Mouse (Mus musculus): ENCODE data around the gene Txndc9. TPM values are rescaled to one million over a fixed set of nuclear protein-coding genes. Genes with fewer than 3 reads are reported as not detected.
"Not testable (repeated sequence)": the region's sequence is repeated elsewhere in the genome, so short reads cannot be mapped to it uniquely, and the experiment has no call there.

Gene Txndc9
- polyA plus RNA-seq, 1 experiment from 2014 or later = 103 TPM

GRCm38 (mm10) chr1:38001956-38002355 lies 4.3 kb upstream of the Txndc9 start:
- Histone ChIP-seq H3K27me3 (no peaks in the 10 kb centered on the region), H3K27ac (no peak overlapping the region), H3K9ac (no peak overlapping the region), H3K4me3 (no peak overlapping the region), H3K4me2 (no peak overlapping the region), H3K36me3 (no peaks in the 10 kb centered on the region), H3K4me1 (replicated peaks) (peaks cover 10% of the 10 kb centered on the region), H3K9me3 (replicated peaks) (no peaks in the 10 kb centered on the region)
- no peak for ATAC-seq (replicated peaks; ENCODE audit: insufficient number of reproducible peaks, insufficient read depth, low FRiP score, low read depth)
- 92% methylated on average over 9 of the region's 9 CpGs for WGBS

DNA sequence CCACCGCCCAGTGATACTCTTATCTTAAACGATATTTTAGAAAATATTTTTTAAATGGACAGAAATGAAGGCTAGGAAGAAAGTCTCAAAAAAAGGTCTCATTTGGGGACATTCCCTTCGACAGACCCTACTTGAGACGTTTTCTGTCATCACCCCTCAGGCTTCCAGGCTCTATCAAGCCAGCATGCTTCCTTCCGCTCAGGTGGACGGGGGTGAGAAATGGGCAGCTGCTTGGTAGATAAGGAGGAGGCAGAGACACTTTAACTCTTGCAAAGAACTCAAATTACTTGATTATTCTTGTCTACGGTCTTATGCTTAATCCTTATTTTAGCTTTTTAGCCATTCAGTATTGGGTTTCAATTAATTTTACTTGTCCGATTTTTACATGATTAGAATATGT lies 3.2 kb upstream of the Txndc9 start:
- Histone ChIP-seq H3K27me3 (no peaks in the 10 kb centered on the region), H3K27ac (no peak overlapping the region), H3K9ac (no peak overlapping the region), H3K4me3 (no peak overlapping the region), H3K36me3 (no peaks in the 10 kb centered on the region), H3K9me3 (replicated peaks) (no peaks in the 10 kb centered on the region), H3K4me1 (replicated peaks) (peaks cover 17% of the 10 kb centered on the region), H3K4me2 (no peak overlapping the region)
- 75% methylated on average over 8 of the region's 8 CpGs for WGBS
- ATAC-seq (replicated peaks; ENCODE audit: insufficient number of reproducible peaks, insufficient read depth, low FRiP score, low read depth) = no peak

- Histone ChIP-seq H3K9me3 (replicated peaks) (no peaks in the 10 kb centered on the region), H3K27me3 (no peaks in the 10 kb centered on the region), H3K4me3 (peak overlapping the region; percentile 97; the same call in 1 of the 2 replicates), H3K36me3 (peaks cover 8% of the 10 kb centered on the region), H3K9ac (no peak overlapping the region), H3K4me1 (replicated peaks) (peaks cover 20% of the 10 kb centered on the region), H3K4me2 (peak overlapping the region; percentile 91), H3K27ac (no peak overlapping the region)
- WGBS = 64% methylated on average over 3 of the region's 3 CpGs
- ATAC-seq (replicated peaks; ENCODE audit: insufficient number of reproducible peaks, insufficient read depth, low FRiP score, low read depth) = no peak
These were observed 1.9 kb upstream of the Txndc9 start for GRCm38 (mm10) chr1:37999552-37999951.

- Histone ChIP-seq H3K36me3 (peaks cover 17% of the 10 kb centered on the region), H3K27ac (peak overlapping the region; percentile 95), H3K27me3 (no peaks in the 10 kb centered on the region), H3K9ac (peak overlapping the region; percentile 96), H3K4me2 (peak overlapping the region; percentile 91), H3K4me1 (replicated peaks) (peaks cover 20% of the 10 kb centered on the region), H3K9me3 (replicated peaks) (no peaks in the 10 kb centered on the region), H3K4me3 (peak overlapping the region; percentile 97)
- 2% methylated on average over 44 of the region's 47 CpGs for WGBS
- ATAC-seq (replicated peaks; ENCODE audit: insufficient number of reproducible peaks, insufficient read depth, low FRiP score, low read depth) = peak; percentile 16; the same call in 1 of the 2 replicates
These were observed 892 bp upstream of the Txndc9 start for GRCm38 (mm10) chr1:37998371-37999199.

GRCm38 (mm10) chr1:37996877-37997484 lies 712 bp downstream of the Txndc9 start:
- H3K4me3 ChIP-seq = peak overlapping the region; percentile 97
- no peaks in the 10 kb centered on the region for H3K9me3 ChIP-seq (replicated peaks)
- H3K9ac ChIP-seq = peak overlapping the region; percentile 96
- peak overlapping the region; percentile 91 for H3K4me2 ChIP-seq
- peaks cover 20% of the 10 kb centered on the region for H3K4me1 ChIP-seq (replicated peaks)
- no peaks in the 10 kb centered on the region for H3K27me3 ChIP-seq
- peaks cover 30% of the 10 kb centered on the region for H3K36me3 ChIP-seq
- H3K27ac ChIP-seq = peak overlapping the region; percentile 95
- WGBS = under 1% methylated on average over 42 of the region's 42 CpGs
- peak; percentile 95 for ATAC-seq (replicated peaks; ENCODE audit: insufficient number of reproducible peaks, insufficient read depth, low FRiP score, low read depth)

DNA sequence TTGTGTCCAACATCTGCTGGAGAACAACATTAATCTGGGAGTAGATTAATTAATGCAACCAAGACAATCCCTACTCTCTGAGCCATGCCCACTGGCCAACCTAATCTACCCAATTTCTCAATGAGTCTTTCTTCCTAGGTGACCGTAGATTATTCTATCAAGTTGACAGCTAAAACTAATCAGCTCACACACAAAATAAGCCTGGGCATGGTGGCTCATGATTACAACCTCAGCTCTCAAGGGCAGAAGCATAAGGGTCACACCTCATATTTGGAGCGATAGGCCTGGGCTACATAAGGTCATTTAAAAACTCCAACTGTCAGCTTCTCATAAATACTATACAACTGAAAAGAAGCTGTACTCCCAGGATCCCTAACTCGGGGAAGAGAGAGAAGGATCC lies 1.5 kb downstream of the Txndc9 start:
- peaks cover 20% of the 10 kb centered on the region for H3K4me1 ChIP-seq (replicated peaks)
- H3K9ac ChIP-seq = peak overlapping the region; percentile 86
- peaks cover 38% of the 10 kb centered on the region for H3K36me3 ChIP-seq
- peak overlapping the region; percentile 97 for H3K4me3 ChIP-seq
- no peaks in the 10 kb centered on the region for H3K9me3 ChIP-seq (replicated peaks)
- WGBS = 35% methylated on average over 3 of the region's 3 CpGs
- no peak for ATAC-seq (replicated peaks; ENCODE audit: insufficient number of reproducible peaks, insufficient read depth, low FRiP score, low read depth)
- H3K27me3 ChIP-seq = no peaks in the 10 kb centered on the region
- H3K27ac ChIP-seq = peak overlapping the region; percentile 95
- peak overlapping the region; percentile 91 for H3K4me2 ChIP-seq

GRCm38 (mm10) chr1:37987856-37988255 lies 9.8 kb downstream of the Txndc9 start:
- no peak for ATAC-seq (replicated peaks; ENCODE audit: insufficient number of reproducible peaks, insufficient read depth, low FRiP score, low read depth)
- Histone ChIP-seq H3K4me3 (no peak overlapping the region), H3K4me1 (replicated peaks) (no peaks in the 10 kb centered on the region), H3K9ac (no peak overlapping the region), H3K27ac (no peak overlapping the region), H3K9me3 (replicated peaks) (no peaks in the 10 kb centered on the region), H3K27me3 (no peaks in the 10 kb centered on the region), H3K4me2 (no peak overlapping the region), H3K36me3 (peaks cover 64% of the 10 kb centered on the region)
- WGBS = 88% methylated on average over 5 of the region's 5 CpGs

DNA sequence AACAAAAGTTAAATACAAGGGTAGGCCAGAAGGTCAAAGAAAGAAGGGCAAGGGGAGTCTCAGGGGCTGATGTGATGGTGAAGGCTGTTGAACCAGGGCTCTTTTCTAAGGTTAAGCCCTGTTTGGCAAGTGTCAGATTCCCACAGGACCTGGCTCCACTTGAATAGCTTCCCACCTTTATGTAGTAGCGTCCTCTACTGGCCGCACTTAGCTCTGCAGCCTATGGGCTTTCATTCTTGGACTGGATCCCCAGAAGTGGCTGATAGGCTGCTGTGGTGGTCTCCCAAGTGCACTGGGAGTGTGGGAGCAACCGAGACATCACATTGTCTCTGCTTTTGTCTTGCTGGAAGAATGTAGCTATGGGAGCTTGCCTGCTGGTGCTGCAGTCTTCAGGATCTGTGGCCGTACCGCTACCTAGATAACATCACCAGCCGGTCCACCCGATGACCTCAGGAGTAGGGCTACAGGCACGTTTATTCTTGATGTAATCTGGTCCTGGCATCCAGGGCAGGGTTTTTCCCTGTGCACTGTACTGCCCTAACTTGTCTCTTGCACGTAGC lies 11.8 kb downstream of the Txndc9 start:
- 77% methylated on average over 9 of the region's 9 CpGs for WGBS
- no peak overlapping the region for H3K4me3 ChIP-seq
- peaks cover 45% of the 10 kb centered on the region for H3K36me3 ChIP-seq
- H3K9me3 ChIP-seq (replicated peaks) = no peaks in the 10 kb centered on the region
- no peaks in the 10 kb centered on the region for H3K4me1 ChIP-seq (replicated peaks)
- ATAC-seq (replicated peaks; ENCODE audit: insufficient number of reproducible peaks, insufficient read depth, low FRiP score, low read depth) = no peak
- no peak overlapping the region for H3K27ac ChIP-seq
- no peaks in the 10 kb centered on the region for H3K27me3 ChIP-seq
- no peak overlapping the region for H3K4me2 ChIP-seq
- no peak overlapping the region for H3K9ac ChIP-seq

GRCm38 (mm10) chr1:37984326-37984725 lies 13.4 kb downstream of the Txndc9 start:
- WGBS = 94% methylated on average over 1 of the region's 1 CpGs
- H3K4me2 ChIP-seq = no peak overlapping the region

DNA sequence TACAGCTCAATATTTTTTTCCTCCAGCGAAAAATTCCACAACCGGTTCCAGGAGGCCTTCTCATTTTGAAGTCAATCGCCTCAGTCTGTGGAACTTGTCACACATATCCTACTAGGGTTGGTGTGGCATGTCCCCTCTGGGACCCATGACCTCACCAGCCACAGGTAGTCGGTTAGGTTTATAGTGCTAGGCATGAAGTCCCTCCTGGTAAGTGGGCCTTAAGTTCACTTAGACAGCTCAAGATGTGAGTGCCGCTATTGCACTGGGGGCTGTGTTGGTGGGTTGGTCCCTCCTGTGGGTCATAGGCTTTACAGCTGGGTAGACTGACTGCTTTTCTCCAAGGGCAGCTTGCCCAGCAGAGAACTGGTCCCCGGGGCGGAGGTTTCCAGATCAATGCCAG lies 20.4 kb downstream of the Txndc9 start:
- Histone ChIP-seq H3K4me3 (no peak overlapping the region), H3K9ac (no peak overlapping the region), H3K4me1 (replicated peaks) (no peaks in the 10 kb centered on the region), H3K27ac (no peak overlapping the region), H3K36me3 (no peaks in the 10 kb centered on the region), H3K27me3 (no peaks in the 10 kb centered on the region), H3K4me2 (no peak overlapping the region), H3K9me3 (replicated peaks) (no peaks in the 10 kb centered on the region)
- ATAC-seq (replicated peaks; ENCODE audit: insufficient number of reproducible peaks, insufficient read depth, low FRiP score, low read depth) = no peak
- 84% methylated on average over 7 of the region's 7 CpGs for WGBS

More at GRCm38 (mm10) chr1:37984326-37984725, 13.4 kb downstream of the Txndc9 start:
- no peaks in the 10 kb centered on the region for H3K9me3 ChIP-seq (replicated peaks)
- H3K4me3 ChIP-seq = no peak overlapping the region
- H3K27ac ChIP-seq = no peak overlapping the region
- peaks cover 33% of the 10 kb centered on the region for H3K36me3 ChIP-seq
- no peaks in the 10 kb centered on the region for H3K4me1 ChIP-seq (replicated peaks)
- H3K27me3 ChIP-seq = no peaks in the 10 kb centered on the region
- H3K9ac ChIP-seq = no peak overlapping the region
- ATAC-seq (replicated peaks; ENCODE audit: insufficient number of reproducible peaks, insufficient read depth, low FRiP score, low read depth) = no peak

GRCm38 (mm10) chr1:37976666-37977065 lies 21.0 kb downstream of the Txndc9 start:
- H3K36me3 ChIP-seq; H3K4me2 ChIP-seq; H3K4me1 ChIP-seq (replicated peaks); ATAC-seq (replicated peaks; ENCODE audit: insufficient number of reproducible peaks, insufficient read depth, low FRiP score, low read depth); H3K27me3 ChIP-seq; H3K9me3 ChIP-seq (replicated peaks); H3K27ac ChIP-seq; H3K4me3 ChIP-seq; H3K9ac ChIP-seq: not testable (repeated sequence)
- WGBS = 68% methylated on average over 9 of the region's 9 CpGs

All from heart, embryonic 15.5 days (tissue).